Mouse (Mus musculus): ENCODE measurements around the gene Lpar5. TPM values are rescaled to one million over a fixed set of nuclear protein-coding genes. Genes with fewer than 3 reads are reported as not detected.

Gene Lpar5
- polyA plus RNA-seq, 2 experiments from 2014 or later = 12.1 to 19.9 TPM

DNA sequence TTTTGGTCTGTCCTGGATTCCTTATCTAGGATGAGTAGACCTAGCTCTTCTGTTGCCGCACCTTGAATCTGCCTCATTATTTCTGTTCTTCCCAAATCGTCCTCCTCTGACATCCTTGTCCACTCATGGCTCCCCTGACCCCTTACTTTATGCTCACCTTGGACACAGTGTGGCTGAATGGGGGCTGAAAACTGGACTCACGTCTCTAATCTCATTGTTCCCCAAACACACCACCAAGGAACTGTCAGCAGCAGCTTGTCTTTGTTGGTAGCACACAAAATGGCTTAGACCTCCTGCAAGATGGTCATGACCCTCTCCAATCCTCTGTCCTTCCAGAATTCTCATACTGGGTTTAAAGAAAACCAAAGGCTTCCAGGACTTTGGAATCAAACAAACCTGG lies 20.2 kb downstream of the Lpar5 start:
- no peak for ATAC-seq

GRCm38 (mm10) chr6:125088561-125089321 lies 21.0 kb downstream of the Lpar5 start:
- ATAC-seq = no peak

- peak; percentile 31 for ATAC-seq
Measured at GRCm38 (mm10) chr6:125089521-125090321, 22.0 kb downstream of the Lpar5 start.

- no peak for ATAC-seq
Measured at GRCm38 (mm10) chr6:125090341-125091085, 22.8 kb downstream of the Lpar5 start.

GRCm38 (mm10) chr6:125092372-125092771 lies 24.7 kb downstream of the Lpar5 start:
- no peak for ATAC-seq

GRCm38 (mm10) chr6:125094843-125095242 lies 27.1 kb downstream of the Lpar5 start:
- no peak for ATAC-seq

- peak; percentile 63 for ATAC-seq
Measured at GRCm38 (mm10) chr6:125095391-125096278, 27.9 kb downstream of the Lpar5 start, which contains the start of gene Chd4. Gene Chd4, plus strand, starts transcription at chr6:125095981.

GRCm38 (mm10) chr6:125096279-125096596 lies 28.5 kb downstream of the Lpar5 start:
- no peak for ATAC-seq

DNA sequence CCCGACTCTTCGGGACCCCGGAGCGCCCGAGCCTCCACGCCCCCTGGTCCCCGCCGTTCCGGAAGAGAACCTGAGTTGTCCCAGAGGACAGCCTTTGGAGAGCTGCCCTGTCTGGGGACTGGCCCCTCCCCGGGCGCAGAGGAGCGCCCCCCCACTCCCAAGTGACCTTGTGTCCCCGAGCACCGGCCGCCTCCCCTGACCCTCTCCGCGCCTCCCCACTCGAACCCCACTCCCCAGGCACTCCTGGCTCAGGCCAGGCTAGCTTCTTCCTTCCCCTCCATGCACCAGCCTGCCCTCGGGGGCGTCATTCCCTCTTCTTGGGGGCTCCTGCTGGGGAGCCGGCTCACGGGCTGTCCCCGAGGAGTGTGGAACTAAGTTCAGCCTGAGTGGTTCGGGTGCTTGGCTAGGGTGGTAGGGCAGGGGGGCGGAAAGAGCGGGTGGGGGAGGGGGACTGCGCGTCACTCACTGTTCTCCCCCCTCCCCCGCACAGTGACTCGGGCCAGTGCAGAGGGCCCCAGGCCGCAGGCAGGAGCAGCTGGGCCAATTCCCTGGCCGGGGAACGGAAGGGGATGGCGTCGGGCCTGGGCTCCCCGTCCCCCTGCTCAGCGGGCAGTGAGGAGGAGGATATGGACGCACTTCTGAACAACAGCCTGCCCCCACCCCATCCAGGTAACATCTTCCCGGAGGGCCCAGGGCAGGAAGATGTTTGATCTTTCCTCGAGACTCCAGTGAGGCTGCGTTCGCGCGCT lies 29.1 kb downstream of the Lpar5 start:
- peak; percentile 9 for ATAC-seq

GRCm38 (mm10) chr6:125097346-125097689 lies 29.6 kb downstream of the Lpar5 start:
- no peak for ATAC-seq

GRCm38 (mm10) chr6:125097951-125098350 lies 30.2 kb downstream of the Lpar5 start:
- ATAC-seq = no peak

DNA sequence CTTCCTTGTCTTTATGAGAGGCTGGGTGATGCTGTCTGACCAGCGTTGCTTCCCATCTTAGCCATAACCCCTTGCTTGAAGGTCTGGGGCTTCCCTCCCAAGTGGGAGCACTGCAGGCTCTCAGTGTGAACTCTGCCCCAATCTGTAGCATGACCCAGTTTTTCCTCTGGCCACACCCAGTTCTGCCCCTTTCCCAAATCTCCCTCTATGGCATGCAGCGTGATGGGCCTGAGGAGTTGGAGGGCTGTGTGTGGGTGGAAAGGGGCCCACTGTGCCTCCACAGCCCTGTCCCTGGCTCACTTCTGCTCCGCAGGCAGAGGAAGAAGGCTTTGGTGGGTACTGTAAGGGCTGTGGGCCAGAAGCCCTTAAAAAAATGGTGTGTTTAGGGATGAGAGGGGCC lies 30.8 kb downstream of the Lpar5 start:
- ATAC-seq = no peak

DNA sequence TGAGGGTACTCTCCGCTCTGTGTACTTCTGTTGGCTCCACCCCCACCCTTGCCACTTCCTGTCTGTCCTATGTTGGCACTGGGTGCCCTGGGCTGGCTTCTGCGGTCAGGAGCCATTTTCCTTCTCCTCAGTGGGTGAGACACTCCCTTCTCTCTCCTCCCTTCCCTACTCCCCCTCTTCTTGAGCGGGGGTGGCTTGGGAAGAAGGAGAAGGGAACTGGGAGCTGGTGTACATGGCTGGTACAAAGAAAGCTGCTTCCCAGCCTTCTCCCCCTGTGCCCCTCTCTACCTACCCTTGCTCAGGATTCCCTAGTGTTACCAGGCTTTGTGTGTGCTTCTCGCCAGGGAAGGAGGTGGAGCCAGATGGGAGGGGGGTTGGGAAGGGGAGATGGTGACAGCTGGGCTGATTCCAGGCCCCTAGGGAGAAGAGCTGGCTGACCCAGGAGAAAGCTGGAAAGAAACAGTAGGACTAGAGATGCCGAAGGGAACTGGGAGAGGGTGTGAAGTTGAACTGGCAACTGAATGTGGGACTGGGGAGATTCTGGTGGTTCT lies 31.8 kb downstream of the Lpar5 start:
- ATAC-seq = peak; percentile 60

- no peak for ATAC-seq
Measured at GRCm38 (mm10) chr6:125101444-125101843, 33.7 kb downstream of the Lpar5 start.

DNA sequence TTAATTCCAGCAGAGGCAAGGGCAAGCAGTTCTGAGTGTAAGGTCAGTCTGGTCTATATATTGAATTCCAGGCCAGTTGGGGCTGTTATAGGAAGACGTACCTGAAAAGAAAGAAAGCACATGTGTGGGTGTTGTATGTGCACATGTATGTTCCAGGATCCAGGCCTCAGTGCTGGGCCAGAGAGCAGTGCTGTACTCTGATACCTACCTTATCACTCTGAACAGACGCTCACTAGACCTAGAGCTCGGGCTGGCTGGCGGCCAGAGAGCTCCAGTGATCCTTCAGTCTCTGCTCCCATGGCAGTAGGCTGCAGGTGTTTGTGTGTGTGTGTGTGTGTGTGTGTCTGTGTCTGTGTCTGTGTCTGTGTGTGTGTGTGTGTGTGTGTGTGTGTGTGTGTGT lies 36.5 kb downstream of the Lpar5 start:
- ATAC-seq = no peak

- ATAC-seq = no peak
Measured at GRCm38 (mm10) chr6:125107705-125108104, 40.0 kb downstream of the Lpar5 start.

- no peak for ATAC-seq
Measured at GRCm38 (mm10) chr6:125109371-125109770, 41.7 kb downstream of the Lpar5 start.

GRCm38 (mm10) chr6:125110927-125111326 lies 43.2 kb downstream of the Lpar5 start:
- no peak for ATAC-seq

- ATAC-seq = no peak
Measured at GRCm38 (mm10) chr6:125112553-125112952, 44.8 kb downstream of the Lpar5 start.

DNA sequence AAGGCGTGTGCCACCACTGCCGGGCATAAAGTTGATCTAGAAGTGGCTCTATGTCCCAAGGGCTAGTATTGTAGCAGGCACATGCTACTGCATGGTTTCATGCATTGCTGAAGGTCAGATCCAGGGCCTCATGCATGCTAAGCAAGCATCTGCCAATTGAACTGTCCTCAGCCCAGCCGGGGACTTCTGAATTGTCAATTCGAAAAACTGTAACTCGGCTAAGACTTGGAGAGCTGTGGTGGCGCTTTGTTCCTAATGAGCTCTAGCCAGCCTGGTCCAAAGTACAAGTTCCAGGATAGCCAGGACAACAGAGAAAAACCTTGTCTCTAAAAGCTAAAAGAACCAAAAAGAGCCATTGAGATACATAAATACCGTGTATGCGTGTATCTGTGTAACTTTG lies 51.7 kb downstream of the Lpar5 start:
- no peak for ATAC-seq

DNA sequence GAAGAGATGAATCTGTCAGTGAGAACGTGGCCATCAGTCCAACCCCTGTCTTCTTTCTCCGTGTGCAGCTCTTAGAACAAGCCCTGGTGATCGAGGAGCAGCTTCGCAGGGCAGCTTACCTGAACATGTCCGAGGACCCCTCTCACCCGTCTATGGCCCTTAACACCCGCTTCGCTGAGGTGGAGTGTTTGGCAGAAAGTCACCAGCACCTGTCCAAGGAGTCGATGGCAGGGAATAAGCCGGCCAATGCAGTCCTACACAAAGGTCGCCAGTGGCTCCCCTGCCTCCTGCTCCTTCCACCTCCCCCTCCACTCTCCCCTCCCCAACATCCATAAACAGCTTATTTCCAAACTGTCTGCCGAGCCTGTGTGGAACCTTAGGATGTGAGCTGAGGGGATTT lies 61.0 kb downstream of the Lpar5 start:
- no peak for ATAC-seq

Measured in CD4-positive, CD25-positive, alpha-beta regulatory T cell, adult 4 months (primary cell).